Mouse (Mus musculus) adrenal gland, postnatal 25 days (tissue): ENCODE results near the gene Fgf4. TPM values are rescaled to one million over a fixed set of nuclear protein-coding genes. Genes with fewer than 3 reads are reported as not detected.

Source experiments
- DNase-seq: peaks from one replicate; pipeline ENCODE4 v3.0.0; 2021; ENCODE audit warnings: mixed read lengths
- total RNA-seq: library from RNA; stranded (reverse); gene quantifications from 2 replicates; pipeline ENCODE4 v1.2.3, GENCODE M21; 2021

Gene Fgf4
- total RNA-seq, 1 experiment from 2014 or later, result not detected

DNA sequence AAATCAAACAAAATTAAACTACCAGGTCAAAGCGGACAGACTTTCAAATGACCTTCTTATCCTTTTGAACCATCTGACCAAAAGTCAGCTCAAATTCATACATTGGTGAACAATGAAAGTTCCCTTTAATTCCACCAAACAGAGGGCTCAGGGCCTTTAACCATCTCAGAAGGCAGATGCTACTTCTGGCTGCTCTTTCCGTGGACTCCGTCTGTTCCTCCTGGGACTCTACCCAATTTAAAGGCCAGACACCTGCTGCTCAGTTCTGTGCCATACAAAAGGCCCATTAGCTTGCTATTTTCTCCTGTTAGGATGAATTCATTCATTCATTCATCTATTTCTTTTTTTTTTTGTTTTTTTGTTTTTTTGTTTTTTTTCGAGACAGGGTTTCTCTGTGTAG is 65.7 kb downstream of the Fgf4 start:
- DNase-seq, result no peak

DNA sequence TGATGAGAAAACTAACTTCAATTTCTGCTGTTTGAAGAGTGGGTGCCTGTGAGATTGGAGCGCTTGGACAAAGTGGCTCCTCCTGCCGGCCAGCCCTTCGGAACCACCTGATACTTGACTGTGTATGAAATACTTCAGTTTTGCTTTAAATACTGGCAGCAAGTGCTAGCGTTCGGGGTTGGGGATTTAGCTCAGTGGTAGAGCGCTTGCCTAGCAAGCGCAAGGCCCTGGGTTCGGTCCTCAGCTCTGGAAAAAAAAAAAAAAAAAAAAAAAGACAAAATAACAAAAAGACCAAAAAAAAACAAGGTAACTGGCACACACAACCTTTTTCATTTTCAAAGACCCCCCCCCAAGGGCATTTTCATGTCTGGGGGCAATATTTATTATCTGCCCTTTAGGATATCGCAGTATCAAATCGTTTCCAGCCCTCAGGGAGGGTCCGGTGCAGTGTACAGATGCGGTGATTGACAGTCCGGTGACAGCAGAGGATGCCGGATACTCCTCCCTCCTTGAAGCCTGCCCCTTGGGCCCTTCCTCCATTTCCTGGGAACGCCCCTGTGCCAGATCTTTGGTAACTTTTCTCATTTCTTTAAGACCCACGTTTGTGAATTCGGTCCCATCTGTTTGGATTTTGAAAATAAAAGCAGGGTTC is 67.3 kb downstream of the Fgf4 start:
- DNase-seq, result no peak

Other genes starting within 250 kb of the Fgf4 start
- gene Ano1, start 95.4 kb upstream of the Fgf4 start, total RNA-seq, result 18.6 and 25.4 TPM in 2 replicates
- 1.0 and 1.2 TPM in 2 replicates for gene Fgf3, start 9.3 kb upstream of the Fgf4 start, total RNA-seq
- not detected in 2 replicates for gene Fgf15, start 49.2 kb downstream of the Fgf4 start, total RNA-seq
- gene LTO1, start 67.7 kb downstream of the Fgf4 start, total RNA-seq, result 18.7 and 27.1 TPM in 2 replicates
- 111 and 117 TPM in 2 replicates for gene Ccnd1, start 92.6 kb downstream of the Fgf4 start, total RNA-seq